Mouse (Mus musculus): ENCODE data around the gene Plekha5. TPM values are rescaled to one million over a fixed set of nuclear protein-coding genes. Genes with fewer than 3 reads are reported as not detected.

Gene Plekha5
- polyA plus RNA-seq, 1 experiment from 2014 or later: 45.0 TPM

- Histone ChIP-seq H3K27ac (replicated peaks; ENCODE audit: low read depth, low read length) (no peak overlapping the region), H3K36me3 (ENCODE audit: control insufficient read depth, insufficient read depth, low read length) (peaks cover 59% of the 10 kb centered on the region), H3K9ac (ENCODE audit: low read depth, low read length) (no peak overlapping the region), H3K4me1 (ENCODE audit: control insufficient read depth, insufficient read depth, low read length) (peaks cover 10% of the 10 kb centered on the region; the same call in 1 of the 2 replicates), H3K4me3 (ENCODE audit: low read depth, low read length) (no peak overlapping the region), H3K27me3 (replicated peaks; ENCODE audit: control insufficient read depth, insufficient read depth, low read length) (no peaks in the 10 kb centered on the region), H3K9me3 (ENCODE audit: control insufficient read depth, low read length) (no peaks in the 10 kb centered on the region), H3K4me2 (ENCODE audit: low read depth, low read length) (no peak overlapping the region)
- DNase-seq (ENCODE audit: low spot score): peak; percentile 30
- 54% methylated on average over 5 of the region's 5 CpGs for WGBS
- ATAC-seq (ENCODE audit: low read depth): no peak; the same call in 1 of the 2 replicates
Observed at GRCm38 (mm10) chr6:140548082-140548769, 124.4 kb downstream of the Plekha5 start.

DNA sequence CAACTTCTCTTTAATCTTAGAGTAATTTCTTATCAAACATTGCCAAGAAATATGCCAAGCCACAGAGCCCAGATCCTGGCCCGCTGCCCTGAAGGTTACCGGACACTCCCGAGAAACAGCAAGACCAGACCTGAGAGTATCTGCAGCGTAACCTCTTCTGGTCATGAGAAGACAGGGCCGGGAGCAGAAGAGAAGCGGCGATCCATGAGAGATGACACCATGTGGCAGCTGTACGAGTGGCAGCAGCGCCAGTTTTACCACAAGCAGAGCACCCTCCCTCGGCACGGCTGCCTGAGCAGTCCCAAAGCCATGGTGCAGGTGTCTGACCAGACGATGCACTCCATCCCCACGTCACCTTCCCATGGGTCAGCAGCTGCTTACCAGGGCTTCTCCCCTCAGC is 126.9 kb downstream of the Plekha5 start:
- no peak overlapping the region for H3K4me3 ChIP-seq (ENCODE audit: low read depth, low read length)
- H3K4me2 ChIP-seq (ENCODE audit: low read depth, low read length): no peak overlapping the region
- H3K27ac ChIP-seq (replicated peaks; ENCODE audit: low read depth, low read length): no peak overlapping the region
- DNase-seq (ENCODE audit: low spot score): no peak
- peaks cover 56% of the 10 kb centered on the region for H3K36me3 ChIP-seq (ENCODE audit: control insufficient read depth, insufficient read depth, low read length)
- ATAC-seq (ENCODE audit: low read depth): no peak
- no peaks in the 10 kb centered on the region for H3K27me3 ChIP-seq (replicated peaks; ENCODE audit: control insufficient read depth, insufficient read depth, low read length)
- 91% methylated on average over 13 of the region's 13 CpGs for WGBS
- no peak overlapping the region for H3K9ac ChIP-seq (ENCODE audit: low read depth, low read length)
- H3K9me3 ChIP-seq (ENCODE audit: control insufficient read depth, low read length): no peaks in the 10 kb centered on the region
- peaks cover 10% of the 10 kb centered on the region; the same call in 1 of the 2 replicates for H3K4me1 ChIP-seq (ENCODE audit: control insufficient read depth, insufficient read depth, low read length)

- no peak for ATAC-seq (ENCODE audit: low read depth)
- DNase-seq (ENCODE audit: low spot score): peak; percentile 51
- Histone ChIP-seq H3K27me3 (replicated peaks; ENCODE audit: control insufficient read depth, insufficient read depth, low read length) (no peaks in the 10 kb centered on the region), H3K9ac (ENCODE audit: low read depth, low read length) (no peak overlapping the region), H3K27ac (replicated peaks; ENCODE audit: low read depth, low read length) (no peak overlapping the region), H3K4me2 (ENCODE audit: low read depth, low read length) (no peak overlapping the region), H3K4me1 (ENCODE audit: control insufficient read depth, insufficient read depth, low read length) (no peaks in the 10 kb centered on the region), H3K4me3 (ENCODE audit: low read depth, low read length) (no peak overlapping the region), H3K9me3 (ENCODE audit: control insufficient read depth, low read length) (no peaks in the 10 kb centered on the region), H3K36me3 (ENCODE audit: control insufficient read depth, insufficient read depth, low read length) (peaks cover 52% of the 10 kb centered on the region)
- WGBS: 70% methylated on average over 4 of the region's 4 CpGs
Observed at GRCm38 (mm10) chr6:140554261-140554660, 130.4 kb downstream of the Plekha5 start.

- H3K27ac ChIP-seq (replicated peaks; ENCODE audit: low read depth, low read length): no peak overlapping the region
- H3K9ac ChIP-seq (ENCODE audit: low read depth, low read length): no peak overlapping the region
- 89% methylated on average over 6 of the region's 6 CpGs for WGBS
- no peaks in the 10 kb centered on the region for H3K4me1 ChIP-seq (ENCODE audit: control insufficient read depth, insufficient read depth, low read length)
- H3K4me2 ChIP-seq (ENCODE audit: low read depth, low read length): no peak overlapping the region
- H3K27me3 ChIP-seq (replicated peaks; ENCODE audit: control insufficient read depth, insufficient read depth, low read length): no peaks in the 10 kb centered on the region
- peaks cover 26% of the 10 kb centered on the region; the same call in 1 of the 2 replicates for H3K36me3 ChIP-seq (ENCODE audit: control insufficient read depth, insufficient read depth, low read length)
- ATAC-seq (ENCODE audit: low read depth) (no peak), DNase-seq (ENCODE audit: low spot score) (no peak)
- no peak overlapping the region for H3K4me3 ChIP-seq (ENCODE audit: low read depth, low read length)
- H3K9me3 ChIP-seq (ENCODE audit: control insufficient read depth, low read length): no peaks in the 10 kb centered on the region
Observed at GRCm38 (mm10) chr6:140559411-140559810, 135.6 kb downstream of the Plekha5 start.

- Histone ChIP-seq H3K27me3 (replicated peaks; ENCODE audit: control insufficient read depth, insufficient read depth, low read length) (no peaks in the 10 kb centered on the region), H3K4me1 (ENCODE audit: control insufficient read depth, insufficient read depth, low read length) (no peaks in the 10 kb centered on the region), H3K9ac (ENCODE audit: low read depth, low read length) (no peak overlapping the region), H3K27ac (replicated peaks; ENCODE audit: low read depth, low read length) (no peak overlapping the region), H3K4me2 (ENCODE audit: low read depth, low read length) (no peak overlapping the region), H3K9me3 (ENCODE audit: control insufficient read depth, low read length) (no peaks in the 10 kb centered on the region), H3K4me3 (ENCODE audit: low read depth, low read length) (no peak overlapping the region), H3K36me3 (ENCODE audit: control insufficient read depth, insufficient read depth, low read length) (peaks cover 29% of the 10 kb centered on the region; the same call in 1 of the 2 replicates)
- DNase-seq (ENCODE audit: low spot score) (no peak), ATAC-seq (ENCODE audit: low read depth) (no peak)
- WGBS: 83% methylated on average over 9 of the region's 9 CpGs
Observed at GRCm38 (mm10) chr6:140561151-140561916, 137.5 kb downstream of the Plekha5 start.

DNA sequence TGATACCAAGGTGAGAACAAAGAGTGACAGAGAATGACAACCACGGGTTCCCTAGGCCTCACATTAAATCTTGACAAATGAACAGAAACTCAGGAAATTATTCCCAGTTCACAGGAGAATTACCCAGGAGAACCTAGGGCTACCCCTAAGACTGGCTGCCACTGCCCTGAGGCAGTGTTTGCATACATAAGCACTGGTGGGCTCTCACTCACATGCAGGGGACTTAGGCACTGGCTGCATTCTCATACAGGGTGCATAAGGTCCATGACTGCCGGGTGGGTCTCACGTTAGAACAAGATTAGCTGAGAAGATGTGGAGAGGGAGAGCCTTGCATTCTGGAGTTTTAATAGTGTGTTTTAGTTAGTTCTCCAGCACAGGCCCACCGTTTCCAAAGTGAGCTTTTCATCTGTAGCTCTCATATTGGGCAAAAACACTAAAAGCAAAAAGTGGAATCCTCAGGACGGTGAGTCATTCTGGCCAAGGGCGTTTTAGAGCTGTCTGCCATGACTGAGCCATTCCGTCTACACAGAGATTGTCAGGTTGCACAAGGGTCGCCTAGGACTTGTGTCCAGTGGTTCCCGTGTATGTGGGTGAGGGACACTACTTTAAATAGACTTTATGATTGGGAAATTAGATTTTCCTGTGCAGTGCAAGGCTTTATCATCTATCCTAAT is 138.2 kb downstream of the Plekha5 start:
- Histone ChIP-seq H3K9me3 (ENCODE audit: control insufficient read depth, low read length) (no peaks in the 10 kb centered on the region), H3K4me3 (ENCODE audit: low read depth, low read length) (no peak overlapping the region), H3K4me2 (ENCODE audit: low read depth, low read length) (no peak overlapping the region), H3K27me3 (replicated peaks; ENCODE audit: control insufficient read depth, insufficient read depth, low read length) (no peaks in the 10 kb centered on the region), H3K9ac (ENCODE audit: low read depth, low read length) (no peak overlapping the region), H3K27ac (replicated peaks; ENCODE audit: low read depth, low read length) (no peak overlapping the region), H3K4me1 (ENCODE audit: control insufficient read depth, insufficient read depth, low read length) (no peaks in the 10 kb centered on the region), H3K36me3 (ENCODE audit: control insufficient read depth, insufficient read depth, low read length) (peaks cover 26% of the 10 kb centered on the region; the same call in 1 of the 2 replicates)
- no peak for DNase-seq (ENCODE audit: low spot score)
- WGBS: 82% methylated on average over 9 of the region's 9 CpGs
- ATAC-seq (ENCODE audit: low read depth): no peak

GRCm38 (mm10) chr6:140567199-140567598 is 143.3 kb downstream of the Plekha5 start:
- DNase-seq (ENCODE audit: low spot score): no peak
- Histone ChIP-seq H3K9me3 (ENCODE audit: control insufficient read depth, low read length) (no peaks in the 10 kb centered on the region), H3K36me3 (ENCODE audit: control insufficient read depth, insufficient read depth, low read length) (peaks cover 42% of the 10 kb centered on the region), H3K27me3 (replicated peaks; ENCODE audit: control insufficient read depth, insufficient read depth, low read length) (no peaks in the 10 kb centered on the region), H3K4me3 (ENCODE audit: low read depth, low read length) (no peak overlapping the region), H3K9ac (ENCODE audit: low read depth, low read length) (no peak overlapping the region), H3K27ac (replicated peaks; ENCODE audit: low read depth, low read length) (no peak overlapping the region), H3K4me2 (ENCODE audit: low read depth, low read length) (no peak overlapping the region), H3K4me1 (ENCODE audit: control insufficient read depth, insufficient read depth, low read length) (no peaks in the 10 kb centered on the region)
- 92% methylated on average over 2 of the region's 2 CpGs for WGBS
- ATAC-seq (ENCODE audit: low read depth): no peak

- no peak overlapping the region for H3K27ac ChIP-seq (replicated peaks; ENCODE audit: low read depth, low read length)
Observed at GRCm38 (mm10) chr6:140567897-140568296, 144.0 kb downstream of the Plekha5 start.

More at GRCm38 (mm10) chr6:140567897-140568296, 144.0 kb downstream of the Plekha5 start:
- Histone ChIP-seq H3K4me3 (ENCODE audit: low read depth, low read length) (no peak overlapping the region), H3K36me3 (ENCODE audit: control insufficient read depth, insufficient read depth, low read length) (peaks cover 49% of the 10 kb centered on the region), H3K9me3 (ENCODE audit: control insufficient read depth, low read length) (no peaks in the 10 kb centered on the region), H3K4me1 (ENCODE audit: control insufficient read depth, insufficient read depth, low read length) (no peaks in the 10 kb centered on the region), H3K9ac (ENCODE audit: low read depth, low read length) (no peak overlapping the region), H3K4me2 (ENCODE audit: low read depth, low read length) (no peak overlapping the region), H3K27me3 (replicated peaks; ENCODE audit: control insufficient read depth, insufficient read depth, low read length) (no peaks in the 10 kb centered on the region)
- ATAC-seq (ENCODE audit: low read depth) (0 out of 2 replicates have a peak, but pooled peaks have one; percentile 14), DNase-seq (ENCODE audit: low spot score) (no peak)
- WGBS: 65% methylated on average over 2 of the region's 2 CpGs

All from embryonic facial prominence, embryonic 14.5 days (tissue).